In genomic region chr2:119035397-119035745, GRCm38 (mm10) we compare ENCODE assay signal across 8 mouse cellular contexts. TPM values are rescaled to one million over a fixed set of nuclear protein-coding genes. Genes with fewer than 3 reads are reported as not detected.
DNase-seq lines count a peak whose midpoint lies in the region; ATAC-seq lines count a peak whose summit lies in the region.

No protein-coding gene starts in this region.

- peak overlapping the region; percentile 93 for H3K27ac ChIP-seq in heart, embryonic 13.5 days (replicated peaks)
- H3K27ac ChIP-seq in hindbrain, embryonic 14.5 days: peak overlapping the region; percentile 86; the same call in 1 of the 2 replicates
- peak overlapping the region; percentile 95 for H3K27ac ChIP-seq in midbrain, embryonic 12.5 days (replicated peaks)

- 11% methylated on average over 7 of the region's 7 CpGs for WGBS in heart, embryonic 13.5 days
- 13% methylated on average over 7 of the region's 7 CpGs for WGBS in hindbrain, embryonic 14.5 days
- 6% methylated on average over 7 of the region's 7 CpGs for WGBS in midbrain, embryonic 12.5 days

- H3K9me3 ChIP-seq in heart, embryonic 13.5 days: no peaks in the 10 kb centered on the region
- H3K9me3 ChIP-seq in hindbrain, embryonic 14.5 days (ENCODE audit: control insufficient read depth, low read length): no peaks in the 10 kb centered on the region
- H3K9me3 ChIP-seq in midbrain, embryonic 12.5 days: no peaks in the 10 kb centered on the region

- H3K4me2 ChIP-seq in heart, embryonic 13.5 days: peak overlapping the region; percentile 82
- peak overlapping the region; percentile 85 for H3K4me2 ChIP-seq in hindbrain, embryonic 14.5 days (replicated peaks)
- peak overlapping the region; percentile 59 for H3K4me2 ChIP-seq in midbrain, embryonic 12.5 days (replicated peaks)

- peak overlapping the region; percentile 96 for H3K4me3 ChIP-seq in heart, embryonic 13.5 days
- peak overlapping the region; percentile 96 for H3K4me3 ChIP-seq in hindbrain, embryonic 14.5 days (replicated peaks; ENCODE audit: low read length)
- H3K4me3 ChIP-seq in midbrain, embryonic 12.5 days: peak overlapping the region; percentile 86

- peaks cover 15% of the 10 kb centered on the region for H3K4me1 ChIP-seq in heart, embryonic 13.5 days
- peaks cover 8% of the 10 kb centered on the region for H3K4me1 ChIP-seq in hindbrain, embryonic 14.5 days (replicated peaks; ENCODE audit: control insufficient read depth, insufficient read depth, low read length)
- H3K4me1 ChIP-seq in midbrain, embryonic 12.5 days: peaks cover 9% of the 10 kb centered on the region

- DNase-seq in heart, postnatal 25 days (ENCODE audit: low spot score): no peak
- DNase-seq in Muller cell, postnatal 12 days (ENCODE audit: inconsistent ontology term): peak; percentile 41
- DNase-seq in hindbrain, embryonic 14.5 days (ENCODE audit: low spot score): no peak
- DNase-seq in gastrocnemius, postnatal 25 days: no peak
- no peak for DNase-seq in adrenal gland, postnatal 25 days
- no peak for DNase-seq in ovary, postnatal 10 days (ENCODE audit: low spot score)

- peaks cover 8% of the 10 kb centered on the region; the same call in 1 of the 2 replicates for H3K27me3 ChIP-seq in heart, embryonic 13.5 days (replicated peaks)
- H3K27me3 ChIP-seq in hindbrain, embryonic 14.5 days (ENCODE audit: control insufficient read depth, insufficient read depth, low read length): no peaks in the 10 kb centered on the region
- H3K27me3 ChIP-seq in midbrain, embryonic 12.5 days: peaks cover 6% of the 10 kb centered on the region; the same call in 1 of the 2 replicates

- H3K36me3 ChIP-seq in heart, embryonic 13.5 days: peaks cover 27% of the 10 kb centered on the region
- peaks cover 28% of the 10 kb centered on the region for H3K36me3 ChIP-seq in hindbrain, embryonic 14.5 days (replicated peaks; ENCODE audit: control insufficient read depth, insufficient read depth)
- H3K36me3 ChIP-seq in midbrain, embryonic 12.5 days: peaks cover 30% of the 10 kb centered on the region

- no peak for ATAC-seq in heart, embryonic 13.5 days (ENCODE audit: extremely low read depth, insufficient number of reproducible peaks, low FRiP score, low TSS enrichment)
- ATAC-seq in hindbrain, embryonic 14.5 days (ENCODE audit: low FRiP score): no peak
- ATAC-seq in midbrain, embryonic 12.5 days (ENCODE audit: low FRiP score, low read depth): no peak

- H3K9ac ChIP-seq in heart, embryonic 13.5 days: peak overlapping the region; percentile 94
- H3K9ac ChIP-seq in hindbrain, embryonic 14.5 days: peak overlapping the region; percentile 86
- H3K9ac ChIP-seq in midbrain, embryonic 12.5 days (replicated peaks): peak overlapping the region; percentile 81

- intact Hi-C loops in heart, postnatal 25 days (cut with DNase I): loop anchor here (5.0 kb wide), 1 partner anchor 257 kb away; no protein-coding TSS in a partner anchor

RNA-seq across cellular contexts. Expression of gene Rpusd2, which starts 0.8 kb away (rescaled TPM):
- polyA plus RNA-seq in heart, embryonic 13.5 days (2015; fragmentation: Nextera tagmentation; extraction: Ambion mirVana): 4.1 and 4.6 TPM in 2 replicates
- total RNA-seq in heart, postnatal 25 days (2021): 1 to 10 TPM; 4.2 to 4.8 TPM
- 3.6 and 3.9 TPM in 2 replicates for polyA plus RNA-seq in hindbrain, embryonic 14.5 days (2014; fragmentation: Nextera tagmentation; extraction: Ambion mirVana)
- 7.4 and 7.5 TPM in 2 replicates for polyA plus RNA-seq in midbrain, embryonic 12.5 days (2016; fragmentation: Nextera tagmentation; extraction: Ambion mirVana)
- 1 to 10 TPM; 2.4 to 2.5 TPM for total RNA-seq in gastrocnemius, postnatal 25 days (2021)
- 5.6 and 5.8 TPM in 2 replicates for total RNA-seq in adrenal gland, postnatal 25 days (2021)

RNA-seq across cellular contexts. Expression of gene Ccdc32, which starts 6.2 kb away (rescaled TPM):
- 16.0 and 17.6 TPM in 2 replicates for polyA plus RNA-seq in heart, embryonic 13.5 days (2015; fragmentation: Nextera tagmentation; extraction: Ambion mirVana)
- total RNA-seq in heart, postnatal 25 days (2021): 10 to 100 TPM; 10.0 to 13.0 TPM
- 36.0 and 36.5 TPM in 2 replicates for polyA plus RNA-seq in hindbrain, embryonic 14.5 days (2014; fragmentation: Nextera tagmentation; extraction: Ambion mirVana)
- polyA plus RNA-seq in midbrain, embryonic 12.5 days (2016; fragmentation: Nextera tagmentation; extraction: Ambion mirVana): 26.1 and 28.2 TPM in 2 replicates
- total RNA-seq in gastrocnemius, postnatal 25 days (2021): 1 to 10 TPM; 3.7 to 4.8 TPM
- 16.3 and 19.0 TPM in 2 replicates for total RNA-seq in adrenal gland, postnatal 25 days (2021)

RNA-seq across cellular contexts. Expression of gene Knl1, which starts 11.5 kb away (rescaled TPM):
- 31.4 and 34.7 TPM in 2 replicates for polyA plus RNA-seq in heart, embryonic 13.5 days (2015; fragmentation: Nextera tagmentation; extraction: Ambion mirVana)
- under 1 TPM; 0.34 to 0.75 TPM for total RNA-seq in heart, postnatal 25 days (2021)
- 6.6 and 8.3 TPM in 2 replicates for polyA plus RNA-seq in hindbrain, embryonic 14.5 days (2014; fragmentation: Nextera tagmentation; extraction: Ambion mirVana)
- 60.3 and 61.9 TPM in 2 replicates for polyA plus RNA-seq in midbrain, embryonic 12.5 days (2016; fragmentation: Nextera tagmentation; extraction: Ambion mirVana)
- total RNA-seq in gastrocnemius, postnatal 25 days (2021): under 1 TPM; 0.28 to 0.88 TPM
- 3.8 TPM in 2 replicates for total RNA-seq in adrenal gland, postnatal 25 days (2021)
